Mouse (Mus musculus) spleen, postnatal 36 days (tissue): ENCODE data around the gene Skida1.
A peak's percentile ranks its signal among the peaks of the same experiment; 100 is the strongest.

ENCODE experiments used
- DNase-seq, 2 experiments: peaks; one replicate each; pipeline ENCODE4 v3.0.0; 2022; ENCODE audit warnings: low spot score in 2 of 2, mixed read lengths in 1 of 2

Skida1 gene

GRCm38 (mm10) chr2:18040347-18041160 lies 8.3 kb downstream of the Skida1 start:
- no peak for DNase-seq

GRCm38 (mm10) chr2:18039566-18040290 lies 9.1 kb downstream of the Skida1 start:
- DNase-seq, result no peak

GRCm38 (mm10) chr2:18038895-18039371 lies 9.9 kb downstream of the Skida1 start:
- DNase-seq, result no peak

- no peak for DNase-seq
Observed at GRCm38 (mm10) chr2:18038141-18038752, 10.6 kb downstream of the Skida1 start.

- DNase-seq, result no peak
Observed at GRCm38 (mm10) chr2:18037491-18037890, 11.4 kb downstream of the Skida1 start, which contains the start of gene A930004D18Rik. TSS of gene A930004D18Rik (minus strand) at chr2:18037737.

- DNase-seq, result no peak
Observed at GRCm38 (mm10) chr2:18034371-18035250, 14.2 kb downstream of the Skida1 start.

GRCm38 (mm10) chr2:18033166-18034108 lies 15.4 kb downstream of the Skida1 start:
- no peak for DNase-seq

- no peak for DNase-seq
Observed at GRCm38 (mm10) chr2:18032538-18032895, 16.3 kb downstream of the Skida1 start.

- no peak for DNase-seq
Observed at GRCm38 (mm10) chr2:18031831-18032537, 16.9 kb downstream of the Skida1 start.

GRCm38 (mm10) chr2:18031271-18031821 lies 17.5 kb downstream of the Skida1 start:
- no peak for DNase-seq

GRCm38 (mm10) chr2:18030581-18030980 lies 18.3 kb downstream of the Skida1 start:
- DNase-seq, result no peak

GRCm38 (mm10) chr2:18029656-18030055 lies 19.2 kb downstream of the Skida1 start:
- DNase-seq, result no peak

GRCm38 (mm10) chr2:18028140-18029021 lies 20.5 kb downstream of the Skida1 start:
- DNase-seq, result peak; percentile 49 to 52

- peak; percentile 84 to 85 for DNase-seq
Observed at GRCm38 (mm10) chr2:18027448-18028139, 21.3 kb downstream of the Skida1 start.

- peak; percentile 25 to 27 for DNase-seq
Observed at GRCm38 (mm10) chr2:18026116-18026947, 22.5 kb downstream of the Skida1 start.

- no peak for DNase-seq
Observed at GRCm38 (mm10) chr2:18025781-18026115, 23.1 kb downstream of the Skida1 start.

- no peak for DNase-seq
Observed at GRCm38 (mm10) chr2:18025116-18025515, 23.7 kb downstream of the Skida1 start.
